Mouse (Mus musculus) CH12.LX (cell line): ENCODE data around the gene Pphln1. TPM values are rescaled to one million over a fixed set of nuclear protein-coding genes. Genes with fewer than 3 reads are reported as not detected.

Experiments
- DNase-seq: peaks from one replicate; pipeline ENCODE4 v3.0.0-alpha.2; 2013; ENCODE audit errors: extremely low read depth
- H3K27ac ChIP-seq: 2 replicates; pipeline ENCODE4 v1.5.1; 2012; ENCODE audit warnings: low read depth, mild to moderate bottlenecking, control low read depth, moderate library complexity; ENCODE audit not compliant: insufficient read depth
- H3K27me3 ChIP-seq: replicated peaks from 2 replicates; pipeline ENCODE3; 2012; ENCODE audit warnings: inconsistent platforms
- H3K36me3 ChIP-seq, 2 experiments: replicated peaks in 1 of 2; 2 replicates each; pipeline versions ENCODE3 to v1.6.1; 2012; ENCODE audit warnings: inconsistent platforms in 1 of 2, low read length in 1 of 2, mild to moderate bottlenecking in 1 of 2, mixed read lengths in 1 of 2, moderate library complexity in 1 of 2; ENCODE audit not compliant: control insufficient read depth in 1 of 2, insufficient read depth in 1 of 2
- H3K4me1 ChIP-seq, 2 experiments: 2 replicates each; pipeline ENCODE4 v1.6.1; 2012; ENCODE audit warnings: inconsistent platforms in 1 of 2, moderate library complexity in 1 of 2; ENCODE audit not compliant: insufficient read depth in 2 of 2, control insufficient read depth in 1 of 2
- H3K4me2 ChIP-seq: 2 replicates; pipeline ENCODE4 v1.6.1; 2012; ENCODE audit warnings: low read depth, mild to moderate bottlenecking, control low read depth; ENCODE audit not compliant: poor library complexity, insufficient read depth, severe bottlenecking
- H3K4me3 ChIP-seq, 3 experiments: fragments of 150-350 bp in 1 of 3; sonication (generic) in 1 of 3; replicated peaks in 1 of 3; 2 replicates each; pipeline versions ENCODE3 to v1.5.1; 2011 to 2012; ENCODE audit warnings: low read depth in 2 of 3, low read length in 2 of 3, mild to moderate bottlenecking in 2 of 3, moderate library complexity in 2 of 3, control low read depth in 1 of 3, improper control_type of control experiment in 1 of 3, inconsistent platforms in 1 of 3, mixed read lengths in 1 of 3; ENCODE audit not compliant: poor library complexity in 1 of 3
- H3K79me2 ChIP-seq: replicated peaks from 2 replicates; pipeline ENCODE4 v1.6.1; 2012; ENCODE audit warnings: mild to moderate bottlenecking, moderate library complexity; ENCODE audit not compliant: control insufficient read depth, poor library complexity, insufficient read depth, severe bottlenecking; ENCODE audit errors: extremely low read depth
- H3K9ac ChIP-seq: 2 replicates; pipeline ENCODE4 v1.6.1; 2012; ENCODE audit warnings: low read depth, mild to moderate bottlenecking, control low read depth, moderate library complexity; ENCODE audit not compliant: insufficient read depth
- H3K9me3 ChIP-seq: replicated peaks from 2 replicates; pipeline ENCODE3; 2012; ENCODE audit warnings: low read length, inconsistent platforms, mixed read lengths
- CTCF ChIP-seq, 2 experiments: IDR thresholded peaks in 1 of 2; conservative IDR thresholded peaks in 1 of 2; 2 replicates each; pipeline ENCODE4 v1.5.1; 2011 to 2012; ENCODE audit warnings: low read depth in 2 of 2, low read length in 2 of 2, improper control_type of control experiment in 1 of 2, inconsistent platforms in 1 of 2, mild to moderate bottlenecking in 1 of 2, moderate library complexity in 1 of 2
- E2F4 ChIP-seq: IDR thresholded peaks from 2 replicates; pipeline ENCODE4 v1.6.1; 2011; ENCODE audit warnings: low read depth, low read length, improper control_type of control experiment; ENCODE audit not compliant: insufficient replicate concordance
- HCFC1 ChIP-seq: IDR thresholded peaks from 2 replicates; pipeline ENCODE4 v1.6.1; 2012; ENCODE audit warnings: low read depth, mild to moderate bottlenecking, inconsistent platforms, low read length, improper control_type of control experiment
- JUN ChIP-seq: IDR thresholded peaks from 2 replicates; pipeline ENCODE4 v1.6.1; 2011; ENCODE audit warnings: low read depth, mild to moderate bottlenecking, low read length, improper control_type of control experiment, moderate library complexity; ENCODE audit not compliant: insufficient read depth
- JUND ChIP-seq: conservative IDR thresholded peaks from 2 replicates; pipeline ENCODE4 v1.6.1; 2011; ENCODE audit warnings: low read depth, low read length, improper control_type of control experiment
- MAX ChIP-seq: IDR thresholded peaks from 2 replicates; pipeline ENCODE4 v1.6.1; 2011; ENCODE audit warnings: low read length, improper control_type of control experiment
- MAZ ChIP-seq: IDR thresholded peaks from 2 replicates; pipeline ENCODE4 v1.6.1; 2012; ENCODE audit warnings: low read depth, mild to moderate bottlenecking, inconsistent platforms, low read length, improper control_type of control experiment, moderate library complexity
- NELFE ChIP-seq: IDR thresholded peaks from 2 replicates; pipeline ENCODE4 v1.6.1; 2011; ENCODE audit warnings: low read depth, low read length, improper control_type of control experiment
- PAX5 ChIP-seq: IDR thresholded peaks from 2 replicates; pipeline ENCODE4 v1.6.1; 2012; ENCODE audit warnings: low read length, inconsistent platforms, mixed read lengths
- POLR2A ChIP-seq: IDR thresholded peaks from 2 replicates; pipeline ENCODE4 v1.6.1; 2011; ENCODE audit warnings: low read depth, mild to moderate bottlenecking, improper control_type of control experiment, low read length
- RAD21 ChIP-seq: IDR thresholded peaks from 2 replicates; pipeline ENCODE4 v1.6.1; 2011; ENCODE audit warnings: low read depth, mild to moderate bottlenecking, low read length, improper control_type of control experiment, moderate library complexity
- SIN3A ChIP-seq: IDR thresholded peaks from 2 replicates; pipeline ENCODE4 v1.6.1; 2012; ENCODE audit warnings: low read length, improper control_type of control experiment, inconsistent platforms
- SMC3 ChIP-seq: IDR thresholded peaks from 2 replicates; pipeline ENCODE4 v1.6.1; 2011; ENCODE audit warnings: low read depth, low read length, improper control_type of control experiment
- TBP ChIP-seq: conservative IDR thresholded peaks from 2 replicates; pipeline ENCODE4 v1.6.1; 2011; ENCODE audit warnings: low read depth, low read length, improper control_type of control experiment
- USF1 ChIP-seq: IDR thresholded peaks from 2 replicates; pipeline ENCODE4 v1.6.1; 2014; ENCODE audit warnings: low read depth, mild to moderate bottlenecking, inconsistent platforms, low read length, improper control_type of control experiment
- USF2 ChIP-seq: conservative IDR thresholded peaks from 2 replicates; pipeline ENCODE4 v1.6.1; 2011; ENCODE audit warnings: low read depth, low read length, improper control_type of control experiment
- ZC3H11A ChIP-seq: IDR thresholded peaks from 2 replicates; pipeline ENCODE4 v1.6.1; 2012; ENCODE audit warnings: low read depth, mild to moderate bottlenecking, inconsistent platforms, low read length, improper control_type of control experiment
- ZMIZ1 ChIP-seq: IDR thresholded peaks from 2 replicates; pipeline ENCODE4 v1.6.1; 2012; ENCODE audit warnings: low read depth, mild to moderate bottlenecking, inconsistent platforms, low read length, improper control_type of control experiment
- dilution Hi-C: fragments of 300-500 bp; cut with MboI; formaldehyde crosslinking; loops from 2 replicates; pipeline ENCODE4 v1.14.3; 2020; ENCODE audit warnings: low sequenced_read_pairs; ENCODE audit not compliant: extremely low pct_unique_long_range_greater_than_20kb, extremely low pct_ligation_motif_present
- in situ Hi-C: fragments of 300-500 bp; cut with MboI; formaldehyde crosslinking; loops from 3 replicates; pipeline ENCODE4 v1.14.3; 2019; ENCODE audit warnings: low sequenced_read_pairs, low pct_ligation_motif_present, low pct_unique_long_range_greater_than_20kb, mixed read lengths
- polyA plus RNA-seq: library from polyadenylated mRNA; unstranded; fragments of >175 nt; gene quantifications from 2 replicates; pipeline ENCODE4 v1.2.1, GENCODE M21; 2012; ENCODE audit warnings: low read depth; ENCODE audit not compliant: insufficient read length
- total RNA-seq, 2 experiments: library from RNA; depleted of rRNA; stranded (reverse); fragments of 300-350 nt in 1 of 2; fragments of >200 nt in 1 of 2; gene quantifications; 2 replicates each; pipeline ENCODE4 v1.2.3; 2012 to 2014

Gene Pphln1
- total and polyA plus RNA-seq, 3 experiments = 22.9 to 63.9 (median 59.3) TPM

DNA sequence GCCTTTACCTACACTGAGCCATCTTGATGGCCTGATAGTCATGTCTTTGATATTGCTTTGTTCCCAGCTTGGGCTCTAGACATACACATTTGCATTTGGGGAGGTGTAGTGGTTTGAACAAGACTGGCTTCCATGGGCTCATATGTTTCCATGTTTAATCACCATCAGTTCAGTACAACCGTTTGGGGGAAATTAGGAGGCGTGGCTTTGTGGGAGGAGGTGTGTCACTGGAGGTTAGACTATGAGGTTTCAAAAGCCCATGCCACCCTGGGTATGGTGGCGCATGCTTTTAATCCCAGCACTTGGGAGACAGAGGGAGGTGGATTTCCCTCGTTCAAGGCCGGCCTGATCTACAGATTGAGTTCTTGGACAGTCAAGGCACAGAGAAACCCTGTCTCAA lies 22.5 kb upstream of the Pphln1 start:
- no peaks in the 10 kb centered on the region for H3K36me3 ChIP-seq
- H3K27ac ChIP-seq = no peak overlapping the region
- in situ Hi-C loops (loop anchor here (10.0 kb wide), 1 partner anchor 59 kb away; no protein-coding TSS in a partner anchor), dilution Hi-C loops (no loop called here)
- no peak overlapping the region for H3K4me2 ChIP-seq
- H3K27me3 ChIP-seq = no peaks in the 10 kb centered on the region
- TF ChIP-seq ZC3H11A (no peak), TBP (no peak), NELFE (no peak), CTCF (conservative IDR thresholded peaks at IDR 0.05 in 1 of 2, IDR thresholded peaks at IDR 0.05 in 1 of 2; ENCODE audit: low read depth in 2 of 2, low read length in 2 of 2) (no peak), PAX5 (no peak), MAZ (no peak), HCFC1 (no peak), SIN3A (no peak)
- H3K79me2 ChIP-seq = no peaks in the 10 kb centered on the region
- H3K4me3 ChIP-seq = no peak overlapping the region
- no peak for DNase-seq
- H3K9ac ChIP-seq = no peak overlapping the region
- no peaks in the 10 kb centered on the region for H3K9me3 ChIP-seq
- no peaks in the 10 kb centered on the region for H3K4me1 ChIP-seq

DNA sequence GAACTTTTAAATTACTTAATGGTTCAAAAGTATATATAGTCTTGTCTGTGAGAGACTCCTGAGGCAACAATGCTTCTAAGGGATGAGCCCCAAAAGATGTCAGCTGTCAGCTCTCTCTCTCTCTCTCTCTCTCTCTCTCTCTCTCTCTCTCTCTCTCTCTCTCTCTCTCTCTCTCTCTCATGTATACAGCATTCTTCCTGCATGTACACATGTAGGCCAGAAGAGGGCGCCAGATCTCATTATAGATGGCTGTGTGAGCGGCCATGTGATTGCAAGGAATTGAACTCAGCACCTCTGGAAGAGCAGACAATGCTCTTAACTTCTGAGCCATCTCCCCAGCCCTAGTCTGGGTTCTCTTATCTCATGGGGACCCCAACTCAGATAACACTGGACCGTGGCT lies 19.0 kb upstream of the Pphln1 start:
- Histone ChIP-seq H3K27me3 (no peaks in the 10 kb centered on the region), H3K4me1 (peaks cover 0 to 6% of the 10 kb centered on the region in 2 experiments; a peak in 1 of 4 replicates), H3K4me3 (no peak overlapping the region), H3K4me2 (no peak overlapping the region), H3K9ac (no peak overlapping the region), H3K36me3 (no peaks in the 10 kb centered on the region)
- in situ Hi-C loops = loop anchor here (10.0 kb wide), 1 partner anchor 56 kb away; no protein-coding TSS in a partner anchor
- dilution Hi-C loops = no loop called here
- peak; percentile 9; the same call in 1 of the 2 replicates for TF ChIP-seq SMC3
- 0 out of 2 replicates have a peak, but pooled peaks have one; percentile 41 for TF ChIP-seq MAX
- TF ChIP-seq JUND = peak; percentile 40; the same call in 1 of the 2 replicates
- TF ChIP-seq CTCF (conservative IDR thresholded peaks at IDR 0.05 in 1 of 2, IDR thresholded peaks at IDR 0.05 in 1 of 2; ENCODE audit: low read depth in 2 of 2, low read length in 2 of 2) = peak; percentile 16 to 52; a peak in 2 of 4 replicates
- TF ChIP-seq ZMIZ1 = no peak
- no peak for TF ChIP-seq USF2
- no peak for TF ChIP-seq USF1
- no peak for TF ChIP-seq POLR2A
- TF ChIP-seq E2F4 = no peak
- no peak for TF ChIP-seq JUN
- TF ChIP-seq RAD21 = peak; percentile 6
- TF ChIP-seq, all 38 proteins: peak for 5
- Histone ChIP-seq H3K9me3 (no peaks in the 10 kb centered on the region), H3K27ac (no peak overlapping the region), H3K79me2 (no peaks in the 10 kb centered on the region)
- DNase-seq = no peak
